Mouse (Mus musculus) embryonic facial prominence, embryonic 11.5 days (tissue): Measurements from ENCODE around the gene Ildr1. TPM values are rescaled to one million over a fixed set of nuclear protein-coding genes. Genes with fewer than 3 reads are reported as not detected.

Experiments used
- ATAC-seq: fragments of 200-750 bp; cut with Nextera tagmentation; replicated peaks from 2 replicates; pipeline ENCODE4 v1.8.0; 2017; ENCODE audit warnings: low read depth; ENCODE audit not compliant: insufficient number of reproducible peaks, low FRiP score, low TSS enrichment
- DNase-seq: peaks from one replicate; pipeline ENCODE4 v3.0.0-alpha.2; 2015; ENCODE audit warnings: low spot score
- H3K27ac ChIP-seq: fragments of 300-500 bp; sonication (generic); replicated peaks from 2 replicates; pipeline ENCODE4 v1.5.1; 2014; ENCODE audit warnings: mild to moderate bottlenecking, low read depth, low read length, control low read depth
- H3K27me3 ChIP-seq: fragments of 300-500 bp; sonication (generic); 2 replicates; pipeline ENCODE4 v1.6.1; 2014; ENCODE audit warnings: mild to moderate bottlenecking, low read length, moderate library complexity, mixed read lengths; ENCODE audit not compliant: control insufficient read depth, insufficient read depth
- H3K36me3 ChIP-seq: fragments of 300-500 bp; sonication (generic); replicated peaks from 2 replicates; pipeline ENCODE4 v1.6.1; 2014; ENCODE audit warnings: low read depth, mild to moderate bottlenecking, low read length, moderate library complexity, mixed read lengths; ENCODE audit not compliant: control insufficient read depth, insufficient read depth
- H3K4me1 ChIP-seq: fragments of 300-500 bp; sonication (generic); 2 replicates; pipeline ENCODE4 v1.6.1; 2014; ENCODE audit warnings: low read length, mixed read lengths; ENCODE audit not compliant: control insufficient read depth, insufficient read depth
- H3K4me2 ChIP-seq: fragments of 300-500 bp; sonication (generic); 2 replicates; pipeline ENCODE4 v1.6.1; 2014; ENCODE audit warnings: low read depth, mild to moderate bottlenecking, control low read depth, low read length, moderate library complexity
- H3K4me3 ChIP-seq: fragments of 300-500 bp; sonication (generic); 2 replicates; pipeline ENCODE4 v1.5.1; 2014; ENCODE audit warnings: low read depth, low read length, control low read depth
- H3K9ac ChIP-seq: fragments of 300-500 bp; sonication (generic); replicated peaks from 2 replicates; pipeline ENCODE4 v1.6.1; 2014; ENCODE audit warnings: mild to moderate bottlenecking, control low read depth, low read length
- H3K9me3 ChIP-seq: fragments of 300-500 bp; sonication (generic); replicated peaks from 2 replicates; pipeline ENCODE4 v1.6.1; 2016; ENCODE audit warnings: mild to moderate bottlenecking, low read length, inconsistent platforms, mixed read lengths; ENCODE audit not compliant: control insufficient read depth
- WGBS: fragments of 180-500 bp; shearing (Covaris S2); extraction: QIAGEN DNeasy Blood & Tissue Kit; methylation state at CpG from one replicate; pipeline ENCODE4 v1.1.7; 2014; 5-methylcytosine and 5-hydroxymethylcytosine counted together
- polyA plus RNA-seq: library from polyadenylated mRNA; unstranded; fragments of >200 nt; fragmentation: Nextera tagmentation; extraction: Ambion mirVana; gene quantifications from 2 replicates; pipeline ENCODE4 v1.2.1, GENCODE M21; 2014

The Ildr1 gene
- polyA plus RNA-seq: 0.88 and 1.0 TPM in 2 replicates

DNA sequence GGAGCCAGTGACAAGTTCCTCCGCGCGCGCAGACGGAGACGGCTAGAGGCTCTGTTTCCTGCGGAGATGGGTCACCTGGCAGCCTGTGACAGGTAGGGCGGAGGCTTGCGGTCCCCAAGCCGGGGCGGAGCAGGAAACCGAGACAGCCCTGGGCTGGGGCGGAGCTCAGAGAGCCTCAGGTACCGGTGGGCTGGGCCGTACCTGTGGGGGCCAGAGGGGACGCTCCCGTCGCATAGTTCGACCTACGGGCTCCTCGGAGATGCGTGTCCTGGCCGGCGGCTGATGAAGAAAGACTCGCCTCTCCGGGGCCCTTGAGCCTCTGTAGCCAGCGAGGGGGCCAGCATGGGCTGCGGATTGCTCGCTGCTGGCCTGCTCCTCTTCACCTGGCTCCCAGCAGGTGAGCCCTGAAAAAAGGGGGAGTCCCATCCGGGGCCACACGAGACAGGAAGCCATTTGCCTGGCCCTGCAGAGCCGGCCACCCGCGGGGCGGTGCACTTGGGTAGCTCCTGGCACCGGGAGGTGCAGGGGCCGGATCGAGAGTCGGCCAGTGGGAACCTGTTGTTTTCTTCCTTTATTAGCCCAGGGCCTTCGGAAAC is at the start of gene Ildr1:
Ildr1 (plus strand) TSS at position 161 of the 596 bp plus-strand sequence.
- peak; percentile 65; the same call in 1 of the 2 replicates for ATAC-seq

DNA sequence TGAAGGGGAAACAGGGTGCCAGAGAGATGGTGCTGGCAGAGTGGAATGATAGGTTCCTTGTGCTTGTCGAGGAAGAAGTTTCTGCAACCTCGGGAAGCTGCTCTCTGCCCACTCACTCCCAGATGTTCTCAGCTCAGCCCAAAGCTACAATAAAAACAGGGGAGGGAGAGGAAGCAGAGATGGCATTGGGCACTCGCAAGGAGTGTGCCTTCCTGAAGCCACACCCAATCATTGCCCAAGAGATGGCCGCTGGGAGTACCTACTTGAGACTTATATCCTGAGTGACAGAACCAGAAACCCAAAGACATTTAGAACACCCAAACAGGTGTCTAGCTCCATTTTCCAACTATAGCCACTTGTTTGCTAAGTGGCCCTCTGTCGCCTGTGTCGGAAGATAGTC is 48.7 kb upstream of the Ildr1 start:
- Histone ChIP-seq H3K9me3 (no peaks in the 10 kb centered on the region), H3K4me3 (no peak overlapping the region), H3K27ac (no peak overlapping the region), H3K36me3 (no peaks in the 10 kb centered on the region), H3K27me3 (no peaks in the 10 kb centered on the region), H3K4me2 (no peak overlapping the region), H3K9ac (no peak overlapping the region), H3K4me1 (no peaks in the 10 kb centered on the region)
- WGBS: 88% methylated on average over 6 of the region's 6 CpGs
- no peak for DNase-seq
- ATAC-seq: no peak

More for the DNA sequence above, at the start of gene Ildr1:
- Histone ChIP-seq H3K9ac (peak within 1 kb of the TSS; percentile 14), H3K4me2 (peak within 1 kb of the TSS; percentile 63), H3K4me3 (peak within 1 kb of the TSS; percentile 31), H3K4me1 (0 out of 2 replicates have a peak, but pooled peaks cover 2% of the 10 kb centered on the region), H3K27me3 (peaks cover 2% of the 10 kb centered on the region; the same call in 1 of the 2 replicates), H3K9me3 (no peaks in the 10 kb centered on the region), H3K27ac (no peak within 1 kb of the TSS), H3K36me3 (no peaks in the 10 kb centered on the region)
- DNase-seq: peak; percentile 31
- WGBS: under 1% methylated on average over 39 of the region's 40 CpGs

DNA sequence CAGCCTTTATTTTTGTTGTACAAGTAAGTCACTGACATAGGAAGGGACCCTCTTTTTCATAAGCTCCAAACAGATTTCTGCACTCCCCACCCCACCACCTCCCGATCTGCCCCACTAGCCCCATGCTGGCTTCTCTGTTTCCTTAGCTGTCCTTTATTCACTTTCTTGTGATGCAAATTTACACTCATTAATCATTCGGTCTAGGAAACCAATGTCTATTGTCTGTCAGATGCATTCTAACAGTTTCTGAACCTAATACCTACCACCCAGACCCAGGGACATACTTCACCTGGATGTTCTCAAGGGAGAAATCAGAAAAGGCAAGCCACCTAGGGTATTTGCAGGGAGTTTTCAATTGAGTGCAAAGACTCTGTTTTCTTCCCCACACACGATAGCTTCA is 44.5 kb upstream of the Ildr1 start:
- 51% methylated on average over 3 of the region's 3 CpGs for WGBS
- DNase-seq: no peak

DNA sequence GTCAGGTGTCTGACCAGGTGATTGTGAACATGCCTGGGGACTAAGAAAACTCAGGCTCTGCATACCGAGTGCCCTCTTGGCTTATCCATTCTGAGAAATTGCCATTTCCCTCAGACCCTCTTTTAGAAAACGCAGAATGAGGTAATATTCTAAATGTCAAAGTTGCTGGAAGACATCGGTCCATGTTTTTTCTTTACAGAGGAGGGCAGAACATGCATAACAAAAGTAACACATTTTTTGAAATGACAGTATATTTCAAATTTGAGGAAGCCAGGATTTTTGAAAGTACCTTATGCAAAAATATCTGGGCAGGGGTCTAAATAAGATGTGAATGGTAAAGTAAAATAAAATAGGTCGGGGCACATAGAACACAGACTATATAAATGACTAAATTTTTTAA is 43.3 kb upstream of the Ildr1 start:
- no peaks in the 10 kb centered on the region for H3K4me1 ChIP-seq
- no peaks in the 10 kb centered on the region for H3K36me3 ChIP-seq
- no peak for DNase-seq
- H3K4me2 ChIP-seq: no peak overlapping the region
- H3K9me3 ChIP-seq: no peaks in the 10 kb centered on the region
- H3K27ac ChIP-seq: no peak overlapping the region
- no peak for ATAC-seq
- WGBS: 85% methylated on average over 4 of the region's 4 CpGs
- H3K4me3 ChIP-seq: no peak overlapping the region
- H3K9ac ChIP-seq: no peak overlapping the region
- no peaks in the 10 kb centered on the region for H3K27me3 ChIP-seq

More for the DNA sequence above, 44.5 kb upstream of the Ildr1 start:
- ATAC-seq: no peak
- Histone ChIP-seq H3K4me3 (no peak overlapping the region), H3K4me1 (no peaks in the 10 kb centered on the region), H3K27ac (no peak overlapping the region), H3K9ac (no peak overlapping the region), H3K36me3 (no peaks in the 10 kb centered on the region), H3K27me3 (no peaks in the 10 kb centered on the region), H3K4me2 (no peak overlapping the region), H3K9me3 (no peaks in the 10 kb centered on the region)

DNA sequence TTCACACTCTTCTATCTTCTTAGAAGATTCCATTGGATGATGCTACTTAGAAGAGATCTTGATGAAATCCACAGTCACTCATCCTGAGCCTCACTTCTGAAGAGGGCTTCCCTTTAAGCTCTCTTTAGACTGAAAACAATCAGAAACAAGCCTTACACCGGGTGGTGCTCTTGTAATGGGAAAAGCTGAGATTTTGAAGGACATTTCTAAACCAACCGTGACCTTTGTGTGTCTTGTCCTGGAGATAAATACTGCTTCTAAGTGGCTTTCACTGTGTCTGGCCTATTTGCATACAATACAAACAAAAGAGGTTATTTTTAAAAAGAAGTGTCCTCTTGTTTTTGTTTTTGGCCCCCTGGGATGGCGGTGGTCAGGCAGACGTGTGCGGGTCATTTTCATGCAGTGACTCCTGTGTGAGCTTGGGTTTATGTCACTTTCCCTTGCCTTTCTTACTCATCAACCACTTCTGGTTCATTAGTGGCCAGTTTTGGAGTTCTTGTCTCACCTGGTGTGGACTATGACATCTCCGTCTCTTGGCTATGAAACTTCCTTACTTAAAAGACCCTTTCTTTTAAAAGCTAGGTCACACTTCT is 42.5 kb upstream of the Ildr1 start:
- H3K36me3 ChIP-seq: no peaks in the 10 kb centered on the region
- no peaks in the 10 kb centered on the region for H3K27me3 ChIP-seq
- no peak overlapping the region for H3K4me2 ChIP-seq
- no peak overlapping the region for H3K27ac ChIP-seq
- H3K9me3 ChIP-seq: no peaks in the 10 kb centered on the region
- no peak for ATAC-seq
- no peak overlapping the region for H3K4me3 ChIP-seq
- no peaks in the 10 kb centered on the region for H3K4me1 ChIP-seq
- no peak overlapping the region for H3K9ac ChIP-seq
- DNase-seq: no peak
- WGBS: 62% methylated on average over 6 of the region's 6 CpGs

DNA sequence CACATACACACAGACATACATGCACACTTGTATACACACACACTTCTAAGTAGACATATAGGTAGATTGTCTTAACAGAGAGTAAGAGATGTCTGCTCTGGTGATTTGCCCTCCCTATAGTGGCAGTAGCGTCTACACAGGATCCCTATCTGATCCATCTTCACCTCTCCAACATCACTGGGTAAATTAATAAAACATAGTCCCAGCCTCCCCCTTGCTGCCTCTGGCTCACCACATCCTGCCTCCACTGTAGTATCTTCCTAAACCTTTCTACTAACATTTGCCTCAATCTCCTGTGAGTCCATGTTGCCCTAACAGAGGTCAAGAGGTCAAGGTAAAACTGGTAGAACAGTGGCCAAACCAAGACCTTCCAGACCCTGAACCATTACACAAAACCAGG is 38.6 kb upstream of the Ildr1 start:
- Histone ChIP-seq H3K4me1 (no peaks in the 10 kb centered on the region), H3K36me3 (no peaks in the 10 kb centered on the region), H3K9me3 (no peaks in the 10 kb centered on the region), H3K27ac (no peak overlapping the region), H3K27me3 (no peaks in the 10 kb centered on the region), H3K9ac (no peak overlapping the region), H3K4me2 (no peak overlapping the region), H3K4me3 (no peak overlapping the region)
- DNase-seq (no peak), ATAC-seq (no peak)
- WGBS: 86% methylated on average over 1 of the region's 1 CpGs

DNA sequence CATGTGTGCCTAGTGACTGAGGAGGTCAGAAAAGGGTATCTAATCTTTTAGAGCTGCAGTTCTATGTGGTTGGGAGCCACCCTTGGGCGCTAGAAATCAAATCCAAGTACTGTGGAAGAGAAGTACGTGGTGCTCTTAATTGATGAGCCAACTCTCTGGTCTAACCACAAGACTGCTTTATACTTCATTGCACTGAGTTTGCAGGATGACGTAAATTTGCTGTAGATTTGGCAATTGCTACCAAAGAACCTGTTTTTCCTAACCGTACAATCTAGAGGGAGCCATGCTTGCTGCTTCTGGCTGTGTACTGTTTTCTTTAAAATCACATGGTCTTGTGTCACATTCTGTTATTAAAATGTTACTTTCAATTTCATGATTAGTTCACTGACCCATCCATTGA is 37.9 kb upstream of the Ildr1 start:
- whole genome bisulfite sequencing: 86% methylated on average over 4 of the region's 4 CpGs
- Histone ChIP-seq H3K4me2 (no peak overlapping the region), H3K27me3 (no peaks in the 10 kb centered on the region), H3K9me3 (no peaks in the 10 kb centered on the region), H3K4me3 (no peak overlapping the region), H3K9ac (no peak overlapping the region), H3K36me3 (no peaks in the 10 kb centered on the region), H3K27ac (no peak overlapping the region), H3K4me1 (no peaks in the 10 kb centered on the region)
- DNase-seq (no peak), ATAC-seq (no peak)

DNA sequence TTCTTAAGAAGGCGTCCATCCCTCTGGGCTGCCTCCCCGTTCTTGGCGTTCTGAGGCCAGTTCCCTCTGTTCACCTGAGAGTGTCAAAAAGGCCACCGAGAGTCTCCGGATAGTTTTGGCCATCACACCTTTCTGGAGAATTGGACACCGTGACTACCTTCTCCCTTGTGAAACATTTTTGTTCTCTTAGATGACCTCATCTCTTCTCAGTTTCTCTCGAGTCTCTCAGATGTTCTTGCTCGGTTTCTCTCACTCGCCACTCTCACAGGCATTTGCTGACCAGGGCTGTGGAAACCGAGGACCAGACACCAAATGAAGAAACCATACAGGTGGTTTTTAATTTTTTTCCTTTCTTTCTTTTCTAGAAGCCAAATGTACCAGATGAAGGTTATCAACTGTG is 32.4 kb upstream of the Ildr1 start:
- WGBS: 85% methylated on average over 10 of the region's 10 CpGs
- Histone ChIP-seq H3K9me3 (no peaks in the 10 kb centered on the region), H3K4me2 (no peak overlapping the region), H3K27me3 (no peaks in the 10 kb centered on the region), H3K4me3 (no peak overlapping the region), H3K4me1 (no peaks in the 10 kb centered on the region), H3K9ac (no peak overlapping the region), H3K36me3 (no peaks in the 10 kb centered on the region), H3K27ac (no peak overlapping the region)
- DNase-seq (no peak), ATAC-seq (no peak)
